Mouse (Mus musculus): ENCODE results near the gene Ndufv1.
"Not testable (repeated sequence)": the region's sequence is repeated elsewhere in the genome, so short reads cannot be mapped to it uniquely, and the experiment has no call there.

Ndufv1 gene

DNA sequence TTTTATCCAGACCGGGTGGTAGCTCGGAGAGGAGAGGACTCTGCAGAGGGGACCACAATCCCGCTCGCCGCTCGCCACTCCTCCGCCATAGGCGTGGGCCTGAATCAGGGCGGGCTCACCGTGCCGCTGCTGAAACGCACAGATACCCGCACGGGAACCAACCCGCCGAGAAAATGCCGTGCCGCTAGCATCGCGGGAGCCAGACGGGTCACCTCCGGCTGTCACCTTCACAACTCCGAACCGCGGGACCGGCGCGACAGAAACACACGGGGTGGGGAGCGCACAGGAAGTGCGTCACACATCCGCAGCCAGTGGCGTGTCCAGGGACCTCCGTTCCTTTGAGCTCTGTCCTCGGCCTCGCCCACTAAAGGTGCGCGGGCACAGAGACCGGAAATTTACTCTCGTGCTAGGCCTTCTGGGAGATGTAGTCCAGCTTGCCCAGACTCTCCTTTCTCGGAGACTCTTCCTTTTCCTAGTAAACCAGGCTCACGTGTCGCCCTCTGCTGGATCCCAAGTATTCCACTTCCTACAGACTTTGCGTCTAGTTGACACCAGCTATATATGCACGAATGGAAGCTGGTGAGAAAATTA lies at the start of gene Ndufv1:
Ndufv1 (minus strand) TSS at position 375 of the 591 bp plus-strand sequence.
- DNase-seq (ENCODE audit: low spot score in 2 of 2), result peak; percentile 90 to 96

- no peak for DNase-seq (ENCODE audit: low spot score in 2 of 2)
Observed at GRCm38 (mm10) chr19:4060899-4061465, 48.4 kb upstream of the Ndufv1 start.

GRCm38 (mm10) chr19:4060044-4060898 lies 47.7 kb upstream of the Ndufv1 start:
- DNase-seq (ENCODE audit: low spot score in 2 of 2), result not testable (repeated sequence)

DNA sequence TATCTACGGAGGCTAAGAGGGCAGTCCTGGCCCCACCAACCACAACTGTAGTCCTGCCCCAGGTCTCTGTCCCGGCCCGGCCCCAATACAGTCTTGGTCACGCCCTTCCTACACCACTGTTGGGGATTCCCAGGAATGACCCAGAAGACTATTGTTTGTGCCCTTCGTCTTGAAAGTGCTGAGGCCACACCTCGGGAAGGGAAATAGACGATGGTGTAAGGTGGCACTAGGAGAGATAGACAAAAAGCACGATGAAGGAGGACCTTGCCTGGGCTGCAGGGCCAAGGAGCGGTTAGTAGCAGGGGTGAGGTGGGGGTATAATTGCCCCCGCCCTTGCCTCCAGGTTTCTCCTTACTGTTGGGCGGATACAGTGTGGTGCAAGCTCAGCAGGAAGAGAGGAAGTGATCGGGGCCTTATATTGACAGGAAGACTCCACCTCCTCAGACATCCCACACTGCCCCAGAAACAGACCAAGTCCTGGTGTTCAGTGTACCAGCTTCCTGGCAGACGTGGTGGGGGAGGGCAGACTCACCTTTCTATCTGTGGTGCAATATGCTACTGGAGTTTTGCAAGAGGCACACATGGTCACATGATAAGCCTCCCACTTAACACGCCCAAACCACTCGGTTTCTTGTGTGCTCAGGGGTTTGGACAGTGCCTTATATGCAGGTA lies 46.6 kb upstream of the Ndufv1 start, which contains the start of gene Gstp3:
Gstp3 (minus strand) TSS at position 501 of the 672 bp plus-strand sequence.
- peak; percentile 28 to 35 for DNase-seq (ENCODE audit: low spot score in 2 of 2)

DNA sequence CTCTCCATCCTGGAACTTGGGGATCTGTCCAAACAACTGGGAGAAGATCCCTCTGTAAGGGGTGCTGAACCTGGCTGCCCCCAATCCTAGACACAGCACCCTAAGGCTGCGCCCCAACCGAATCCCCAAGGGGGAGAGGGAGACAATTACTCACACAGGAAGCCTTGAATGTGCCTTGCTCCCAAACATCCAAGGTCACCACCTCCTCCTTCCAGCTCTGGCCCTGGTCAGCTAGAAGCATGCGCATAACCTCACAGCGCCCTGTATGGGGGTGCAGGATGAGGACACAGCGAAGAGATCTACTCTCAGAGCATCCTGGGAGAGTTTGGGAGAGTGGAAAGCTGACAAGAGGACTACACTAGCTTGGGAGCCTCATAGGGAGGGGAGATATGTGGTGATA lies 46.0 kb upstream of the Ndufv1 start:
- DNase-seq (ENCODE audit: low spot score in 2 of 2), result no peak

DNA sequence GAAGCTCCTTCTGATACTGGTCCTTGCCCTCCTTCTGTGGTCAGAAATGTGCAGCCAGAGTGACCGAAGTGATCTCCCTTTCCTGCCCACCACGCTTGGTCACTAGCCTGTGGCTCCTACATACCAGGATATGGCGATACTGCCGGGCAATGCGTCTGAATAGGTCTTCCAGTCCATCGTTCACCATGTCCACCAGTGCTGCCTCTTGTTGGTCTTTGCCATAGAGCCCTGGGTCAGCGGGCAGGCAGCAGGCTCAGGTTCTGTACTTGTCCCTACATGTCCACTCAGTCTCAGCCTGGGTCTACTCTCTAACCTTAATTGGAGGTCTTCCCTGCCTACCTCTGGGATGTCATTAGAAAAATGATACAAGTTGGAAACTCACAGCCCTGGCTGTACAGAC lies 45.4 kb upstream of the Ndufv1 start:
- DNase-seq (ENCODE audit: low spot score in 2 of 2), result no peak

DNA sequence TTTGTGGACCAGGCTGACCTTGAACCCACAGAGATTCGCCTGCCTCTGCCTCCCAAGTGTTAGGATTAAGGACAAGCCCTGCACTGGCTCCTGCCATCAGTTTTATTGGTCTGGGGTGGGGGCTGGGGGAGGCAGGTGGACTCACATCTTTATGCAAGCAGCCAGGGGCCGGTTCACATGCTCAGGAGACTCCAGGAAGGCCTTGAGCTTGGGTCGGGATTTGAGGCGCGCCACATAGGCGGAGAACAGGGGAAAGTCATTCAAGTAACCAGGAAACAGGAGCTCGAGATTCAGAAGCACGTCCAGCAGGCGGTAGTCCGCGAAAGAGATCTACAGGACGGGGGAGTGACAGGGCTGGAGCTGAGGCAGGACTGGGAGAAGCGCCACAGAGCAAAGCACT lies 44.8 kb upstream of the Ndufv1 start:
- no peak for DNase-seq (ENCODE audit: low spot score in 2 of 2)

DNA sequence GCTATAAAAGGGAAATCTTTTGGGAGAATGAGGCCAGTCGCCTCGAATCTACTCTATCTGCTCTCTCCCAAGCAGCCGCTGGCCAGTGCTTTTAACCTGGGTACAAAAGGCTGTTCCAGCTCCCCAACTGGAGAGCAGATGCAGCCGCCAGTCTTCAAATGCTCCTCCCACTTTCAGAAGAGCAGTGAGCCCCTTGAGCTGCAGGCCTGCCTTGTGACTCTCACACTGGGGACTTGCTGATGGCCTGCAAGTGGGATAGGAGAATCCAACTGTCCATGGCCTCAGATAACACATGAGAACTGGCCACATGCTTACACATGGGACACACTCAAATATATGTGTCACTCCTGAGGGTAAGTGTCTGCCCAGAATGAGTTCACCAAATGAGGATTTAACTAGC lies 44.1 kb upstream of the Ndufv1 start:
- DNase-seq (ENCODE audit: low spot score in 2 of 2), result no peak

DNA sequence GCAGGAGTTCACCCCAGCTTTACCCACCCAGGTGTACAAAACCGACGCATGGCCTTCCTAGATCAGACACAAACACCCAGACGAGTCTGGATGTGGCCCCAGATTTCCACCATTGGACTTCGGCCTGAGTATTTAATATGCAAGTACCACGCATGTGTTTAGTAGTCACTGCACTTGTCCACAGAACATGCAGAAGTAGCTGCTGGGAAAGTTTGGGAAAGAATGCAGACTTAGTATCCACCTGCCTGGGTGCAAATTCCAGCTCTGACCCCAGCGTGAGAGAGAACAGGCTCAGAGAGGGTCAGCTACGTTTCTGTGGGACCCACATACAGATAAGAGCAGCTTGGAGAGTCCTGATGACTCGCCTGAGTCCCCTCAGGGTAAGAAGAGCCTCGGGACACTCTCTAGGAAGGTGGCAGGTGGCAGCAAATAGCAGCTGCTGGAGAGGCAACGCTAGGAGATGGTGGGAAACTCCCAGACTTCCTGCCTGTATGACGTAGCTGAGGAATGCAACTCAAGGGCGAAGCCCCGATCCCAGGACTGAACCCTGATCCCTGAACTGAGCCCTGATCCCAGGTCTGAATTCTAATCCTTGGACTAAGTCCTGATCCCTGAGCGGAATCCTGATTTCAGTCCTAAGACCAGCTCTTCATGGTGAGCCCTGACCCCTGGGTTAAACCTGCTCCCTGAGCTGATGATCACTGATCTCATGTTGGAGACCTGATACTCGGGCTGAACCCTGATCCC lies 43.5 kb upstream of the Ndufv1 start:
- DNase-seq (ENCODE audit: low spot score in 2 of 2), result no peak

- DNase-seq (ENCODE audit: low spot score in 2 of 2), result no peak
Observed at GRCm38 (mm10) chr19:4055216-4055946, 42.8 kb upstream of the Ndufv1 start.

DNA sequence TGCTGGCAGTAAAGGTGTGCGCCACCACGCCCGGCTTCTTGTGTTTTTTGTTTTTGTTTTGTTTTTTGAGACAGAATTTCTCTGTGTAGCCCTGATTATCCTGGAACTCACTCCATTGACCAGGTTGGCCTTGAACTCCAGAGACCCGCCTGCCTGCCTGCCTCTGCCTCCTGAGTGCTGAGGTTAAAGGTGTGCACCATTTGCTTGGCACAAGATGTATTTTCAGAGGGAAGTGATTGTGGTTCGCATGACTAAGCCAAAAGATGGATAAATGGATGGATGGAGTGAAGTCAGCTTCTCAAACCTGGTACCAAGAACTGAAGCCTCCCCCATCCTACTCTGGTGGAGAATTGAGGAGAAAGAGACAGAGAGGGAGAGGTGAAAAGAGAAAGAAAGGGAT lies 42.0 kb upstream of the Ndufv1 start:
- no peak for DNase-seq (ENCODE audit: low spot score in 2 of 2)

DNA sequence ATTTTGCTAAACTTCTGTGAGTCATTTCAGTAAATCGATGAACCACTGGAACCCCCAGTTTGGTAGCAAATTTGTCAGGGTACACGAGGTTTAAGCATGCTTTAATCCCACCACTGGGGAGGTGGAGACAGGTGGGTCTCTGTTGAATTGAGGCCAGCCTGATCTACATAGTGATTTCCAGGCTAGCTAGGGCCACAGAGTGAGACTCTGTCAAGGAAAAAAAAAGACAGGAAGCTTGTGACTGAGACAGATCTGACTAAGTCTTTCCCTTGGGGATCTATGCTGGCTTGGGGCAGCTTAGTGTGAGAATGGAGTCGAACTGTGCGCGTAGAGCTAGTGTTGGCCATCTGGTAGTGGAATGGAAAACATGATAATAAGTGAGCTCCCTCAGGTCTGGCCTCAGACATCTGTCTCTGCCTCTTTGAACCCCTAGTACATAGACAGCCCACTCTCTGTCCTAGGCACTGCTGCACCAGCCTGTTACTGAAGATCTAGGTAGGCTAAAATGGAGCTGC lies 40.0 kb upstream of the Ndufv1 start:
- no peak for DNase-seq (ENCODE audit: low spot score in 2 of 2)

GRCm38 (mm10) chr19:4051741-4052515 lies 39.3 kb upstream of the Ndufv1 start:
- peak; percentile 42 to 87 for DNase-seq (ENCODE audit: low spot score in 2 of 2)

- DNase-seq (ENCODE audit: low spot score in 2 of 2), result no peak
Observed at GRCm38 (mm10) chr19:4051016-4051415, 38.4 kb upstream of the Ndufv1 start.

DNA sequence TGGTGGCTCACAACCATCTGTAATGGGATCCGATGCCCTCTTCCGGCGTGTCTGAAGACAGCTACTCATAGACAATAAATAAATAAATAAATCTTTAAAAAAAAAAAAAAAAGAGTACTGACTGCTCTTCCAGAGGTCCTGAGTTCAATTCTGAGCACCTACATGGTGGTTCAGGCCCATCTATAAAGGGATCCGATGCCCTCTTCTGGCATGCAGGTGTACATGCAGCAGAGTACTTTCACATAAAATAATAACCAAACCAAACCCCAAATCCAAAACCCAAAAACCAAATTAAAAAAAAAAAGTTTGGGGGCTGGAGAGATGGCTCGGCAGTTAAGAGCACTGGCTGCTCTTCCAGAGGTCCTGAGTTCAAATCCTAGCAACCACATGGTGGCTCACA lies 36.5 kb upstream of the Ndufv1 start:
- DNase-seq (ENCODE audit: low spot score in 2 of 2), result not testable (repeated sequence)

DNA sequence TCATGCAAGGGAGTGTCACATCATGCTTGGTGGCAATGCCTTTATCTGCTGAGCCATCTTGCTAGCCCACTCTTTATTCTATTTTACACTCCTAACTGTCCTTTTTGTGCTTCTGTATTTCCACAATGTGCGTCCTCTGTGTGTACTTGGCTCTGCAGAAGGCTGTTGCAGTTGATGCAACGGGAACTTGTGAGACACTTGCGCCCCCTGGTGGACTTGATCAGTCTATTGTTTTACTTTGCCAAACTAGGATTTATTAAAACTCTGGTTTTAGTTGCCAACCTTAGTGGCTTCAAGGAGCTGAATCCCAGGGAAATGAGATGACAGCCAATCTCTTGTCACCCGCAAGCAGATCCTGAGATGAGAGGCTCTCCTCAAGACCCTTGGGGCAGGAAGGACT lies 35.3 kb upstream of the Ndufv1 start:
- peak; percentile 58 to 90 for DNase-seq (ENCODE audit: low spot score in 2 of 2)

DNA sequence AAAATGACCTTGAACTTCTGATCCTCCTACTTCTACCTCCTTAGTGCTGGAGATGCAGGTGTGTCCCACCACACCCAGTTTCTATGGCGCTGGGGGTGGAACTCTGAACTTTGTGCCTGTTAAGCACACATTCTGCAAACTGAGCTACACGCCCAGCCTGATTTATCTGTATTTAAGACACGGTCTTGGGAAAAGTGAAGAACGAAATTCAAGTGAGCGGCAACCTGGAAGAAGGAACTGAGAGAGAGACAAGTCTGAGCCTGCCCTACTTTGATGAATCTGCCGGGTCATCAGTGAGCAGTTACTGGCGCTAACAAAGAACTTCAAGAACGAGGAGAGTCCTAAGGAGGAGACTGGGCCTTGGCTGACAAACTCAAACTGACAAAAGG lies 34.3 kb upstream of the Ndufv1 start:
- no peak for DNase-seq (ENCODE audit: low spot score in 2 of 2)

DNA sequence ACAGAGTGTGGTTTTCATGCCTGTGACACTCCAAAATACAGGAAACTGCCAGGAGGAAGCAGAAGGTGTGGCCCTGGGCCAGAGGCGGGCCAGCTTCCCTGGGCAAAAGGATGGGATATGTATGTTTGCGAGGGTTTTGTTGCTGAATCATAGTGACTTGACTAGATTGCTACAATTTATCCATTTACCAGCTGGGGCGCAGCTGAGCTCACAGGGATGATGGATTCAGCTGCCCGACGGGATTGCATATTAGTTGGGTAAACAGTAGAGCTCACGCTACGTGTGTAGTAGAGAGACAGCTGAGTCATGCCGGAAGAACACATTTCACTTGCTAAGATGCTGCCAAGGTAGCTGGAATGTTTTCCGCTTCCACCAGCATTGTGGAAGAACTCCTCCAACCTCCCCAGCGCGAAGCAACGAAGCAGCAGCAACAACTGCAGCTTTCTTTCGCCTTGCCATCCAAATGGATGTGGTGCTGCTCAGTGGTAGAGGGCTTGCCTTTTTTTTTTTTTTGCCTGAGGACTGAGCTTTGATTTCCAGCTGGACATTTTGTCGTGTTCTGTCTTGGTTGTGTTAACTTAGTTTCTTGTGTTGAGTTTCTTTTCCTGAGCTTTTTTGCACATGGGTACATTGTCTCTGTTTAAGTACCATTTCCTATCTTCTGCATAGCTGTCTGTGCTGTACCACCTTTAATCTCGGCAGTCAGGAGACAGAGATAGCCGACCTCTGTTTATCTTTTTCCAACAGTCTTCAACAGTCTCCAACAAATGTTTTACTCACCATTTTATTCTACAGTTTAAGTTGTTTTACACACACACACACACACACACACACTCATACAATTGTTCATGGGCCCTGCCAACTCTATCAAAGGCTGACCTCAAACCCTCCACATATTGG lies 33.6 kb upstream of the Ndufv1 start, which contains the start of gene Gstp2:
Gstp2 (minus strand) TSS at position 58 of the 900 bp plus-strand sequence.
- DNase-seq (ENCODE audit: low spot score in 2 of 2), result no peak

DNA sequence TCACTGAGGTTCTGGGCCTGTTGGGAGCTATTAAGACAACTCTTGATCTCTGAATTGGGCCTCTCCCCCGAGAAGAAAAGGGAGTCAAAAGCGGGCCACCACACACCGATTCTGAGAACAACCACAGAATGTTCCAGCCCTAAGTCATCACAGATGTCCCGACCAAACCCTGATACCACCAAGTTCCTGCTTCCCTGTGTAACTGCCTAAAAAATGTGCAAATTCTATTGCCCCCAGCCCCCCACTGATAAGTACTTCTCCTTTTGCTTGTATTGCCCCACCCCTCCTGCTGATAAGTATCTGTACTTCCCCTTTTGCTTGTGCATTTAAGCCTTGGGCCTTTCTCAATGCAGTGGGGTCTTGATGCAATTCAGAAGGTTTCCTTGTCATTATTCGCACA lies 31.5 kb upstream of the Ndufv1 start:
- not testable (repeated sequence) for DNase-seq (ENCODE audit: low spot score in 2 of 2)

Measured in thymus, postnatal 10 days (tissue).